8 mouse cellular contexts compared by ENCODE assay signal in genomic region chr3:86328531-86328930, GRCm38 (mm10).
DNase-seq lines count a peak whose midpoint lies in the region; ATAC-seq and TF ChIP-seq lines count a peak whose summit lies in the region.
"Had no signal": no experiment of that assay in that cellular context is flagged by ENCODE, and none has a peak within 500 bp of the region (broad histone marks: within the 10 kb centered on the region; RNA-seq: fewer than 3 reads in every experiment).

No protein-coding gene starts in this region.

- 0 out of 2 replicates have a peak, but pooled peaks cover 8% of the 10 kb centered on the region for H3K36me3 ChIP-seq in intestine, postnatal 0 days (ENCODE audit: control insufficient read depth, insufficient read depth)
- no peaks in the 10 kb centered on the region for H3K36me3 ChIP-seq in intestine, embryonic 15.5 days
- H3K36me3 ChIP-seq in neural tube, embryonic 11.5 days (ENCODE audit: control insufficient read depth, insufficient read depth, low read length), result no peaks in the 10 kb centered on the region
- no peaks in the 10 kb centered on the region for H3K36me3 ChIP-seq in neural tube, embryonic 15.5 days

- peak; percentile 16 for DNase-seq in neural tube, embryonic 11.5 days (ENCODE audit: low spot score)
- peak; percentile 61 for DNase-seq in brain, embryonic 14.5 days (ENCODE audit: low read depth)
- DNase-seq in retina, postnatal 7 days (ENCODE audit: low read depth, low spot score), result peak; percentile 23
- no peak for DNase-seq in gastrocnemius, postnatal 14 days

- H3K27ac ChIP-seq in intestine, postnatal 0 days (ENCODE audit: low read depth, low read length), result no peak overlapping the region
- H3K27ac ChIP-seq in intestine, embryonic 15.5 days, result no peak overlapping the region
- no peak overlapping the region for H3K27ac ChIP-seq in neural tube, embryonic 11.5 days (ENCODE audit: low read depth, low read length)
- no peak overlapping the region for H3K27ac ChIP-seq in neural tube, embryonic 15.5 days (replicated peaks)

- TF ChIP-seq CTCF in intestine, postnatal 0 days (IDR thresholded peaks at IDR 0.05; ENCODE audit: low read depth), result peak; percentile 59
- TF ChIP-seq CTCF in brain, embryonic 14.5 days (IDR thresholded peaks at IDR 0.05; ENCODE audit: borderline replicate concordance, extremely low read depth, insufficient read depth, insufficient read length), result no peak

- no peak for ATAC-seq in intestine, postnatal 0 days
- ATAC-seq in intestine, embryonic 15.5 days, result no peak
- no peak for ATAC-seq in neural tube, embryonic 11.5 days (ENCODE audit: insufficient read depth, low FRiP score, low TSS enrichment)
- no peak for ATAC-seq in neural tube, embryonic 15.5 days (ENCODE audit: low FRiP score)

- H3K4me2 ChIP-seq in intestine, postnatal 0 days (replicated peaks; ENCODE audit: low read depth), result no peak overlapping the region
- no peak overlapping the region for H3K4me2 ChIP-seq in intestine, embryonic 15.5 days (replicated peaks)
- H3K4me2 ChIP-seq in neural tube, embryonic 11.5 days (ENCODE audit: low read depth), result no peak overlapping the region
- no peak overlapping the region for H3K4me2 ChIP-seq in neural tube, embryonic 15.5 days

- H3K9me3 ChIP-seq in intestine, postnatal 0 days (ENCODE audit: control insufficient read depth), result no peaks in the 10 kb centered on the region
- H3K9me3 ChIP-seq in intestine, embryonic 15.5 days, result no peaks in the 10 kb centered on the region
- H3K9me3 ChIP-seq in neural tube, embryonic 11.5 days (ENCODE audit: control insufficient read depth, low read length), result no peaks in the 10 kb centered on the region
- H3K9me3 ChIP-seq in neural tube, embryonic 15.5 days (replicated peaks), result no peaks in the 10 kb centered on the region

- H3K4me1 ChIP-seq in intestine, postnatal 0 days (replicated peaks; ENCODE audit: control insufficient read depth, insufficient read depth, low read length), result no peaks in the 10 kb centered on the region
- no peaks in the 10 kb centered on the region for H3K4me1 ChIP-seq in intestine, embryonic 15.5 days (replicated peaks)
- no peaks in the 10 kb centered on the region for H3K4me1 ChIP-seq in neural tube, embryonic 11.5 days (ENCODE audit: control insufficient read depth, insufficient read depth, low read length)
- no peaks in the 10 kb centered on the region for H3K4me1 ChIP-seq in neural tube, embryonic 15.5 days

- intact Hi-C loops in gastrocnemius, postnatal 14 days (cut with DNase I; ENCODE audit: low total_unique reads), result loop anchor here (10.0 kb wide), 1 partner anchor 436 kb away; no protein-coding TSS in a partner anchor

- H3K9ac ChIP-seq in intestine, postnatal 0 days (ENCODE audit: low read depth, low read length), result no peak overlapping the region
- H3K9ac ChIP-seq in intestine, embryonic 15.5 days, result no peak overlapping the region
- H3K9ac ChIP-seq in neural tube, embryonic 11.5 days (ENCODE audit: low read length), result no peak overlapping the region
- H3K9ac ChIP-seq in neural tube, embryonic 15.5 days (replicated peaks), result no peak overlapping the region

- H3K27me3 ChIP-seq in intestine, postnatal 0 days (replicated peaks; ENCODE audit: control insufficient read depth, insufficient read depth, low read length), result no peaks in the 10 kb centered on the region
- H3K27me3 ChIP-seq in intestine, embryonic 15.5 days (replicated peaks), result no peaks in the 10 kb centered on the region
- no peaks in the 10 kb centered on the region for H3K27me3 ChIP-seq in neural tube, embryonic 11.5 days (ENCODE audit: control insufficient read depth, insufficient read depth, low read length)
- H3K27me3 ChIP-seq in neural tube, embryonic 15.5 days (replicated peaks), result no peaks in the 10 kb centered on the region

- H3K4me3 ChIP-seq in intestine, postnatal 0 days (ENCODE audit: low read depth, low read length), result no peak overlapping the region
- H3K4me3 ChIP-seq in intestine, embryonic 15.5 days (replicated peaks), result no peak overlapping the region
- H3K4me3 ChIP-seq in neural tube, embryonic 11.5 days (ENCODE audit: low read depth, low read length), result no peak overlapping the region
- H3K4me3 ChIP-seq in neural tube, embryonic 15.5 days (replicated peaks), result no peak overlapping the region
- H3K4me3 ChIP-seq: myocyte had no signal

- 47% methylated on average over 1 of the region's 1 CpGs for WGBS in intestine, postnatal 0 days
- WGBS in intestine, embryonic 15.5 days, result 40% methylated on average over 1 of the region's 1 CpGs
- 38% methylated on average over 1 of the region's 1 CpGs for WGBS in neural tube, embryonic 11.5 days
- WGBS in neural tube, embryonic 15.5 days, result 33% methylated on average over 1 of the region's 1 CpGs

- no peak for TF ChIP-seq POLR2A in brain, embryonic 14.5 days (IDR thresholded peaks at IDR 0.05; ENCODE audit: borderline replicate concordance, extremely low read depth, insufficient read depth, insufficient read length, poor library complexity, severe bottlenecking)
